Mouse (Mus musculus) mature B cell (primary cell): ENCODE results near the gene Jmjd1c.

Experiments
- in situ Hi-C: fragments of 300-500 bp; cut with MboI; formaldehyde crosslinking; loops from 2 replicates; pipeline ENCODE4 v1.14.3; 2019

The Jmjd1c gene

GRCm38 (mm10) chr10:67129531-67129930 is 33.6 kb downstream of the Jmjd1c start:
- in situ Hi-C loops, result no loop called here

GRCm38 (mm10) chr10:67131709-67132108 is 35.8 kb downstream of the Jmjd1c start:
- in situ Hi-C loops, result no loop called here

DNA sequence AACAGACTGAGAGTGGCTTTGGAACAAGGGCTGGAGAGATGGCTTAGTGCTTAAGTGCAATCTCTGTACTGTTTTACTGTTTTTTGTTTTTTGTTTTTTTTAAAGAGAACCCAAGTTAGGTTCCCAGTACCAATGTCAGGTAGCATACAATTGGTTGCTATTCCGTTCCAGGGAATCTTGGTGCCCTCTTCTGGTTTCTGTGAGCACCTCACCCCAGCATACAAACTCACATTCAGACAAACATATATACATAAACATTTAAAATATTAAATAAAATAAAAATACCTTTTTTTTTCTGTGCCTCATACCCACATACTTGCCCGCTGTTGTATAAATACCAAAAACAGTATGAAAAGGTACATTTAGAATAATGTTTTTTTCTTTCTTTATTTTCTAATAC is 38.4 kb downstream of the Jmjd1c start:
- in situ Hi-C loops, result no loop called here

- in situ Hi-C loops, result no loop called here
These were observed 41.5 kb downstream of the Jmjd1c start for GRCm38 (mm10) chr10:67137437-67137836.

- in situ Hi-C loops, result no loop called here
These were observed 47.7 kb downstream of the Jmjd1c start for GRCm38 (mm10) chr10:67143661-67144060.

DNA sequence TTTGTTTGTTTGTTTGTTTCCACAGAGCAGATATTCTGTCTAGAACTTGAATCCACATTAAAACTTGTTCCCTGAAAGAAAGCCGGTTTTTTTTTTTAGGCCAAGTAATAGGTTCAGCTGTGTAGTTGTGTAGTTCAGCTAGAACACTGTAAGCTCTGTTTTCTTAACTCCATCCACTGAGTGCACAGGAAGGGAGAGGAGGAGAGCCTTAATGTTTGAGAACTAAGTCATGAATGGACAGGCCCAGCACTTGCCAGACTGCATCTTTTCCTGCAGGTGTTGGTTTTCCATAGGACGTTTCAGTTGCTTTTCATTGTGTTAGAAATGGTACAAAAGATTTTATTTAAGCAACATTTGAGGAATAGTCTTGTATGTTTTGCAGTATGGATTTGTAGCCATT is 48.3 kb downstream of the Jmjd1c start:
- in situ Hi-C loops, result no loop called here

DNA sequence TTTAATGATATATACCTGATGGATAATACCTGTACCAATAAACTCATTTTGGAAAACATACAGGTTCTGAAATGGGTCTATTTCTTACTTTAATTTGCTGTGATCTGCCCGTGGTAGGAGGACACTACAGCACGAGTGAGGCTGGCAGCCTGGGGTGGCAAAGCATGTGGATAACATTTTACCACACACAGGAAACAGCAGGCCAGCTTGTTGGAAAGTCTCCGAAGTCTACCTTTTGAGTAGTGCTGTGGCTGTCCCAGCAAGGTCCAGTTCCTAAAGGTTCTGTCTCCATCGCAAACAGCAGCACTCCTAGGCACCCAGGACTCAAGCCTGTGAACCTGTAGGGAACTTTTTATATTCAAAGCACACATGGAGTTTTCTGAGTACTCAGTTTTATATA is 49.7 kb downstream of the Jmjd1c start:
- in situ Hi-C loops, result no loop called here

DNA sequence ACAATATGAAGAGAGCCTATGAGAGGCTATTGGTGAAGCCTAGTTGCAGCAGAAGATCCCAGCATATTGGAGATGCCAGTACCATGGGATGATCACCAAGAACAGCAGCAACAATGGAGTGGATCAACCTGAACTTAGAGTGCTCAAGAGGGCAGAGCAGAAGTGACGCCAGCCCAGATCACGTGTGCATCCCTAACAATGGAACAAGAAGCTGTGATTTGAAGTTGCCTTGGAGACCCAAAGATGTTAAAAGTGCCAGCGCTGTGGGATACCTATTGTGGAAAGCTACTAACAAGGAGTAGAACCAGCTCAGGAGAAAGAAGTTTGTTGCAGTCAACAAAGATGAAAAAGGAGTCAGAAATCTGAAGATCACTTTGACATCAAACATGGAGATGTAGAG is 55.8 kb downstream of the Jmjd1c start:
- in situ Hi-C loops, result no loop called here

- in situ Hi-C loops, result no loop called here
These were observed 58.7 kb downstream of the Jmjd1c start for GRCm38 (mm10) chr10:67154647-67155046.

DNA sequence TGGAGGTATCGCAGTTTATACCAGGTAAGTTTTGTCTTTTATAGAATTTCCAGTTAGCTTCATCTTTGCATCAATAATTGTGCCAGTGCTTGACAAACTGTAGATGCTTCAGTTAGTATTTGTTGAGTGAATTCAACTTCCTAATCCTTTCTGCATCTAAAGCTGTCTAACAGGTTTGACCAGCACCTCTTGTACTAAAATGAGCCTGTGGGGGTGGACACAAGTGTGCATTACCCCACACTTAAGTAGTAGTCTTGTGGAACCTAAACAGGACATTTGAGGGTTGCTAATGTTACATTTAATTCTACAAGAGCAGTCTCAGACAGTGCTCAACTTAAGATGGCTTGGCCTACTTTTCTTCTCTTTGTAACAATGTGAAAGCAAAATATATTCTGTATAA is 78.1 kb downstream of the Jmjd1c start:
- in situ Hi-C loops, result no loop called here

DNA sequence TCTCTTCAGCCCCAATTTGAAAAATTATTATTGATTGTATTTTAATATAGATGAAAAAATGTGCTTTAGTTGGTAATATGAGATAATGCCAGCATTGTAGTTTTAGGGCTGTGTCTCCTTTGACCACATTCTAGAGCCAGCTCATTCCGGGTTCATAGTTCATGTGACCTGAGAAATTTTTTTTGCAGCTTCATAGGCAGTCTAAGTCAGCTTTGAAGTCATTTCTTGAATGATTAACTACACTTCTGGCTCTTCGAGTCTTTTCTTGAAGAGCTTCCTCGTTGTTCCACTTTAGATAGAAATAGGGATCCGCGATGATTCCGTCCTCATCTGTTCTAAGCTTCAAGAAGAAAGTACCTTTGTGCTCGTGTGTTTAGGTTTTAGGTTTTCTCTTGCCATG is 80.1 kb downstream of the Jmjd1c start:
- in situ Hi-C loops, result no loop called here

DNA sequence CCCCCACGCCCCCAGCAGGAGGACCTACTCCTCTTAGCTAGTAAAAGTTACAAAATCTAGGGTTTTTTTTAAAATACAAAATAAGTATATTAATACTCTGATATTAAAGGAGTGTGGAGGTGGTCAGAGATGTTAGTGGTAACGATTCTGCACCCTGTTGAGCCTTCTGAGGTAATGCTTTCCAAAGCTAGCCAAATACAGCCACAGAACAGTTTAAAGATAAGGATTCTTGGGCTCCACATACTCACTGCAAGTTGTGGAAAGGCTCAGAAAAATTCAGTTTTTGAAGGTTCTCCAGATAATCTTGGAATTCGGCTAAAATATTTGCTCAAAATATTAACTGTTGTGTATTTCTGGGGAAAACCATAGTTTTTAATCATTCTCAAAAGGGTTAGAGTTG is 81.0 kb downstream of the Jmjd1c start:
- in situ Hi-C loops, result no loop called here

GRCm38 (mm10) chr10:67177410-67177809 is 81.5 kb downstream of the Jmjd1c start:
- in situ Hi-C loops, result no loop called here

- in situ Hi-C loops, result no loop called here
These were observed 84.1 kb downstream of the Jmjd1c start for GRCm38 (mm10) chr10:67180021-67180420.

DNA sequence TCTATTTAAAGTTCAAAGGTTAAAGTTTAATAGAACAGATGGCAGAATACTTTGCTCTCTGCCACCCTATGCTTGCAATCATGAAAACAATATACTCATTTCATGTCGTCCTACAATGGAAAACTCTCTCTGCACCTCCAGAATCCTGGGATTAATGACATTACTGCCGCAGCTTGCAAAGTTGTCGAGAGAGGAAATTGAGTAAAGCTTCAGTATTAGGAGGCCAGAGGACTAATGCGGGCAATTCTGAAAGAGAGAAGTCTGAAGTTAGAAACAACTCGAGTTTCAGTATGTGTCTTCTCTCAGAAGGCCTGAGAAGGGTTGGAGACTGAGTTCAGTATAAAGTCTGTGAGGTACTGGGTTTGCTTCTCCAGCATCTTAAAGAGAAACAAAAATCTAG is 84.9 kb downstream of the Jmjd1c start:
- in situ Hi-C loops, result no loop called here

DNA sequence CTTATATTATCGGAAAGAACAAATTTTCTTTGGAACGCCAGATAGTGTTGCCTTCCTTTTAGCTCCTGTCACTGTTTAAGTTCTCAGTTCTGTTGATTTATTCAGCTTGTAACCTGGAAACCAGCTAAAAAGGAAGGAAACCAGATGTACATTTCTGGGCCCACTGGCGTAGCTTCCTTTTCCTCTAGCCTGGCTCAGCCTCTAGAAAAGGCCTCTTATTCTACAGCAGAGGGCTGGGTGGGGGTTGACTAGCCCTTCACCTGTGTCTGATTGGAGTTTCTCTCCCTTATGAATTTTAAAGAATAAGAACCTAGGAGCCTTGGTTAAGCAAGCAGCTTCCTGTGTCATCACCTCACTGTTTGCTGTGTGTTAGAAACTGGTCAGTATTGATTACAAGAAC is 86.7 kb downstream of the Jmjd1c start:
- in situ Hi-C loops, result no loop called here

DNA sequence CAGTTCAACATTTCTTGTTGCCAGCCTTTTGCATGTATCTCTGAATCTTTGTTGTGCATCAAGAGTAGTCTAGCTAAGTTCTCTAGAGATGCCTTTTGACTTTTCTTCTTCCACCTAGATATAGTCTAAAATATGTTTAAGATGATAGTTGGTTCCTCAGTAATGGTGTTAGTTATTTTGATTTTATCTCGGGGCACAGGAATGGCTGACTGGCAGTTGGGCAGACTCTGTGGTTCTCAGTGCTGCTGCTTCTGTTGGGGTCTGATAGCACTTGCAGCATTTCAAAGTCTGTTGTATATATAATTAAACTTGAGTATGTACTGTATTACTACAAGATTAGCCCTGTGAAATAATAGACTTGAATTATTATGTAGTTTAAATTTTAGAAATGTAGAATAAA is 87.2 kb downstream of the Jmjd1c start:
- in situ Hi-C loops, result no loop called here

DNA sequence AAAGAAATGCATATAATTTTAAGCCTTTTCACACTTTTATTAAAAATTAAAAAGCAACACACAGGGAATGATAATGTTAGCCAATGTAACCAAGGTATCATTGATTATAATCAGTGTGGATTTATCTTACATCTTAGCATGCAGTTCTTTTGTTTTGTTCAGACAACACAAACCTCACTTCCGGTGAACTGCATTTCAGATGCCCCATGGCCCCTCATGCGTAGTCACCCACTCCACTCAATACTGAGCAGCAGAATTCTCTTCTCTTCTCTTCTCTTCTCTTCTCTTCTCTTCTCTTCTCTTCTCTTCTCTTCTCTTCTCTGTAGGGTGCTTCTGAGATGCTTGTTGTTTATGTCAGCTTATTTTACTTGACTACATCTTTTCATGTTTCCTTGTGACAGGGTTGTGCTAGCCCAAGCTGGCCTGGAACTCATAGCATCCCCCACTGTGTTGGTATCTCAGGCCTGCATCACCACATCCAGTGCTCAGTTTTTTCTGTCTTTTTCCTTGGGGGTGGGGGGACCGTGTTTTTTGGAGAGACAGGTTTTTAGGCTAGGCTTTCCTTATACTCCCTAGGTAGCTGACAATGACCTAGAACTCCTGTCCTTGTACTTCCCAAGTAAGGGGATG is 88.6 kb downstream of the Jmjd1c start:
- in situ Hi-C loops, result no loop called here

- in situ Hi-C loops, result no loop called here
These were observed 89.7 kb downstream of the Jmjd1c start for GRCm38 (mm10) chr10:67185491-67186081.

DNA sequence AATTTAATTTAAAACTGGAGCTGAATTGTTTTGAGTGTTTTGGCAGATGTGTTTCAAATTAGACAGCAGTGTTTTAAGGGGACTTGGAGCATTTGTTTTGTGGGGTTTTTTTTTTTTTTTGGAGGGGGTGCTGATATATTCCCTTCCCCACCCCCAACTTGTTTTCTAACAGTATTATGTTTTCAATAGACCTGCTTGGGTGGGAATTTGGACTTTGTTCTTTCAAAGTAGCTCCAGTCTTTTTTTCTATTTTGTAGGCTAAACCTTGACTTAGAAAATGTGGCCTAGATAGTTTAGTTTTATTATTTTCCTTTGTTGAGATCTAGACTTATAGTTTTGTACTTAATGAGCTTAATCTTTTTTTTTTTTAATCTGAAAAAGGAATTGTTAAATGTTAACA is 90.6 kb downstream of the Jmjd1c start:
- in situ Hi-C loops, result no loop called here

- in situ Hi-C loops, result no loop called here
These were observed 91.1 kb downstream of the Jmjd1c start for GRCm38 (mm10) chr10:67187001-67187453.

- in situ Hi-C loops, result no loop called here
These were observed 92.0 kb downstream of the Jmjd1c start for GRCm38 (mm10) chr10:67187952-67188351.

- in situ Hi-C loops, result no loop called here
These were observed 93.1 kb downstream of the Jmjd1c start for GRCm38 (mm10) chr10:67189057-67189456.

DNA sequence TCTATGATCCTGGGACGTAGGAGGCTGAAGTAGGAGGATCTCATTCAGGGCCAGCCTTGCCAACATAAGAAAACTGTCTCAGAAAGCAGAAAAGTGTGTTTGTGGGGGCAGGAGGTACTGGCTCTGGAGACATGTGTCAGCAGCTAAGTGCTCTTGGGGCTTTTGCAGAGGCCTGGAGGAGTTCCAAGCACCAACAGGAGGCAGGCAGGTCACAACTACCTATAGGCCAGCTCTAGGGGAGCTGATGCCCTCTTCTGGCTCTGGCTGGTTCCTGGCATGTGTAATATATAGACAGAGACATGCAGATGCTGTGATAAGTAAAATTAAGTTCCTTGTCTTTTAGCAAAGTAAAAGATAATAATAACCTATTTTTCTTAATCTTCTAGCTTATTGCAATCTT is 94.3 kb downstream of the Jmjd1c start:
- in situ Hi-C loops, result no loop called here
